Mouse (Mus musculus) lung, postnatal 0 days (tissue): ENCODE results near the gene Syce2.

Experiments
- CTCF ChIP-seq: IDR thresholded peaks from 2 replicates; pipeline ENCODE4 v1.5.1; 2016; ENCODE audit warnings: antibody characterized with exemption, mild to moderate bottlenecking
- EP300 ChIP-seq: IDR thresholded peaks from 2 replicates; pipeline ENCODE4 v1.6.1; 2016; ENCODE audit warnings: antibody characterized with exemption, mild to moderate bottlenecking, control low read depth

GRCm38 (mm10) chr8:84838513-84838912 is 33.4 kb upstream of the Syce2 start:
- TF ChIP-seq CTCF (no peak), EP300 (no peak)
